ENCODE assay signal across 19 mouse cellular contexts in the genomic region with DNA sequence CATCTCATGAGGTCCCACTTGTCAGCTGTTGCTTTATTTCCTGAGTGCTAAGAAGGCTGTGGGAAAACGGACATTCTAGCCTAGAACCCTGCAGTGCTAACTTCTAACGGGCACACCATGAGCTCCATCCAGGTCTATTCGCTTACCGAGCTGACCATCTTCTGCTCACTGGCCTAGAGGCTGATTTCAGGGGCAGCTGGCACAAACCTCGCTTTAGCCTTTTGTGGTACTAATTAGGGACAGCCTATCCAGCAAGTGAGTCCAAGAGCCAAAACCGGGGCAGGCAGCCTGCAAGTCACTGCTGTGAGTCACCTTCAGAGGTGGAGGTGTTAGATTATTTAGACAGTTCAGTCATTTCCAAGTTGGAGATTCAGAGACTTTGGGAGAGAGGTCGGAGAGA. TPM values are rescaled to one million over a fixed set of nuclear protein-coding genes. Genes with fewer than 3 reads are reported as not detected.
A peak's percentile ranks its signal among the peaks of the same experiment; 100 is the strongest.
DNase-seq lines count a peak whose midpoint lies in the region; ATAC-seq lines count a peak whose summit lies in the region.
"Had no signal": no experiment of that assay in that cellular context is flagged by ENCODE, and none has a peak within 500 bp of the region (broad histone marks: within the 10 kb centered on the region; RNA-seq: fewer than 3 reads in every experiment).

No protein-coding gene starts in this region.

- no peak for ATAC-seq in neural tube, embryonic 11.5 days (ENCODE audit: insufficient read depth, low FRiP score, low TSS enrichment)
- no peak for ATAC-seq in neural tube, embryonic 15.5 days (ENCODE audit: low FRiP score)
- ATAC-seq in hindbrain, embryonic 11.5 days (ENCODE audit: low FRiP score), result no peak
- ATAC-seq: CD4-positive, CD25-positive, alpha-beta regulatory T cell, adult 4 months; forebrain, embryonic 15.5 days had no signal

- no peak overlapping the region for H3K27ac ChIP-seq in neural tube, embryonic 11.5 days (ENCODE audit: low read depth, low read length)
- H3K27ac ChIP-seq in neural tube, embryonic 15.5 days (replicated peaks), result no peak overlapping the region
- H3K27ac ChIP-seq in hindbrain, embryonic 11.5 days (ENCODE audit: low read depth, low read length), result no peak overlapping the region
- H3K27ac ChIP-seq: embryonic facial prominence, embryonic 10.5 days; forebrain, embryonic 15.5 days; hindbrain, embryonic 15.5 days; stomach, postnatal 0 days had no signal

- peak; percentile 3 for DNase-seq in heart, adult 8-10 months (ENCODE audit: low spot score)
- DNase-seq in heart, adult 11 months, result no peak
- DNase-seq in neural tube, embryonic 11.5 days (ENCODE audit: low spot score), result peak; percentile 1
- DNase-seq in cerebellum, adult 8-10 months, result peak; percentile 32
- DNase-seq in thymus, adult 18-20 months, result no peak
- no peak for DNase-seq in hindbrain, embryonic 11.5 days (ENCODE audit: low spot score)
- DNase-seq: adrenal gland, postnatal 36 days; gastrocnemius, postnatal 10 days; kidney, adult 9 months; kidney, postnatal 14 days; layer of hippocampus, postnatal 36 days; lung, postnatal 4 days had no signal

- H3K4me3 ChIP-seq in neural tube, embryonic 11.5 days (ENCODE audit: low read depth, low read length), result no peak overlapping the region
- no peak overlapping the region for H3K4me3 ChIP-seq in neural tube, embryonic 15.5 days (replicated peaks)
- H3K4me3 ChIP-seq in hindbrain, embryonic 11.5 days (ENCODE audit: low read depth, low read length), result no peak overlapping the region
- H3K4me3 ChIP-seq: embryonic facial prominence, embryonic 10.5 days; forebrain, embryonic 15.5 days; hindbrain, embryonic 15.5 days had no signal

- no peak overlapping the region for H3K9ac ChIP-seq in neural tube, embryonic 11.5 days (ENCODE audit: low read length)
- H3K9ac ChIP-seq in neural tube, embryonic 15.5 days (replicated peaks), result no peak overlapping the region
- no peak overlapping the region for H3K9ac ChIP-seq in hindbrain, embryonic 11.5 days (ENCODE audit: low read depth, low read length)
- H3K9ac ChIP-seq: forebrain, embryonic 15.5 days; hindbrain, embryonic 15.5 days had no signal

- no peaks in the 10 kb centered on the region; the same call in 1 of the 2 replicates for H3K36me3 ChIP-seq in neural tube, embryonic 11.5 days (ENCODE audit: control insufficient read depth, insufficient read depth, low read length)
- H3K36me3 ChIP-seq in neural tube, embryonic 15.5 days, result peaks cover 71% of the 10 kb centered on the region
- H3K36me3 ChIP-seq in hindbrain, embryonic 11.5 days (ENCODE audit: control insufficient read depth, insufficient read depth, low read length), result peaks cover 2% of the 10 kb centered on the region; the same call in 1 of the 2 replicates

- no peaks in the 10 kb centered on the region for H3K27me3 ChIP-seq in neural tube, embryonic 11.5 days (ENCODE audit: control insufficient read depth, insufficient read depth, low read length)
- H3K27me3 ChIP-seq in neural tube, embryonic 15.5 days (replicated peaks), result no peaks in the 10 kb centered on the region
- no peaks in the 10 kb centered on the region for H3K27me3 ChIP-seq in hindbrain, embryonic 11.5 days (ENCODE audit: control insufficient read depth, insufficient read depth, low read length)
- H3K27me3 ChIP-seq: forebrain, embryonic 15.5 days; hindbrain, embryonic 15.5 days had no signal

- no peaks in the 10 kb centered on the region for H3K9me3 ChIP-seq in neural tube, embryonic 11.5 days (ENCODE audit: control insufficient read depth, low read length)
- no peaks in the 10 kb centered on the region for H3K9me3 ChIP-seq in neural tube, embryonic 15.5 days (replicated peaks)
- H3K9me3 ChIP-seq in hindbrain, embryonic 11.5 days (ENCODE audit: control insufficient read depth, low read length), result no peaks in the 10 kb centered on the region
- H3K9me3 ChIP-seq: embryonic facial prominence, embryonic 10.5 days; forebrain, embryonic 15.5 days; hindbrain, embryonic 15.5 days had no signal

- WGBS in neural tube, embryonic 11.5 days, result 68% methylated on average over 7 of the region's 7 CpGs
- 78% methylated on average over 7 of the region's 7 CpGs for WGBS in neural tube, embryonic 15.5 days
- 79% methylated on average over 7 of the region's 7 CpGs for WGBS in hindbrain, embryonic 11.5 days

- no peak overlapping the region for H3K4me2 ChIP-seq in neural tube, embryonic 11.5 days (ENCODE audit: low read depth)
- no peak overlapping the region for H3K4me2 ChIP-seq in neural tube, embryonic 15.5 days
- no peak overlapping the region for H3K4me2 ChIP-seq in hindbrain, embryonic 11.5 days (replicated peaks; ENCODE audit: low read depth, low read length)
- H3K4me2 ChIP-seq: forebrain, embryonic 15.5 days; heart, embryonic 11.5 days; hindbrain, embryonic 15.5 days had no signal

- H3K4me1 ChIP-seq in neural tube, embryonic 11.5 days (ENCODE audit: control insufficient read depth, insufficient read depth, low read length), result no peaks in the 10 kb centered on the region
- no peaks in the 10 kb centered on the region for H3K4me1 ChIP-seq in neural tube, embryonic 15.5 days
- H3K4me1 ChIP-seq in hindbrain, embryonic 11.5 days (replicated peaks; ENCODE audit: control insufficient read depth, insufficient read depth, low read length), result no peaks in the 10 kb centered on the region
- H3K4me1 ChIP-seq: embryonic facial prominence, embryonic 10.5 days; forebrain, embryonic 15.5 days; hindbrain, embryonic 15.5 days had no signal

RNA-seq across cellular contexts. Expression of gene Tmem41a, which starts 30.7 kb away (rescaled TPM):
- 10 to 100 TPM; 11.1 to 17.8 (median 14.1) TPM for total RNA-seq in heart, adult 8-10 months (2022)
- 52.0 and 55.7 TPM in 2 replicates for polyA plus RNA-seq in neural tube, embryonic 11.5 days (2014; fragmentation: Nextera tagmentation; extraction: Ambion mirVana)
- polyA plus RNA-seq in neural tube, embryonic 15.5 days (2015; fragmentation: Nextera tagmentation; extraction: Ambion mirVana), result 48.7 and 50.1 TPM in 2 replicates
- polyA plus RNA-seq in hindbrain, embryonic 11.5 days (2014; fragmentation: Nextera tagmentation; extraction: Ambion mirVana), result 42.5 and 45.4 TPM in 2 replicates

Comparison
In these comparisons a context has a peak if more than half of its experiments do, and no peak if none do; other contexts are left out.
1. DNase-seq: peak in heart, adult 8-10 months (single experiment), neural tube, embryonic 11.5 days (single experiment) and cerebellum, adult 8-10 months (single experiment); none in heart, adult 11 months (single experiment), thymus, adult 18-20 months (0 of 2) and hindbrain, embryonic 11.5 days (single experiment).